ENCODE assay signal across 8 mouse cellular contexts in the genomic region with DNA sequence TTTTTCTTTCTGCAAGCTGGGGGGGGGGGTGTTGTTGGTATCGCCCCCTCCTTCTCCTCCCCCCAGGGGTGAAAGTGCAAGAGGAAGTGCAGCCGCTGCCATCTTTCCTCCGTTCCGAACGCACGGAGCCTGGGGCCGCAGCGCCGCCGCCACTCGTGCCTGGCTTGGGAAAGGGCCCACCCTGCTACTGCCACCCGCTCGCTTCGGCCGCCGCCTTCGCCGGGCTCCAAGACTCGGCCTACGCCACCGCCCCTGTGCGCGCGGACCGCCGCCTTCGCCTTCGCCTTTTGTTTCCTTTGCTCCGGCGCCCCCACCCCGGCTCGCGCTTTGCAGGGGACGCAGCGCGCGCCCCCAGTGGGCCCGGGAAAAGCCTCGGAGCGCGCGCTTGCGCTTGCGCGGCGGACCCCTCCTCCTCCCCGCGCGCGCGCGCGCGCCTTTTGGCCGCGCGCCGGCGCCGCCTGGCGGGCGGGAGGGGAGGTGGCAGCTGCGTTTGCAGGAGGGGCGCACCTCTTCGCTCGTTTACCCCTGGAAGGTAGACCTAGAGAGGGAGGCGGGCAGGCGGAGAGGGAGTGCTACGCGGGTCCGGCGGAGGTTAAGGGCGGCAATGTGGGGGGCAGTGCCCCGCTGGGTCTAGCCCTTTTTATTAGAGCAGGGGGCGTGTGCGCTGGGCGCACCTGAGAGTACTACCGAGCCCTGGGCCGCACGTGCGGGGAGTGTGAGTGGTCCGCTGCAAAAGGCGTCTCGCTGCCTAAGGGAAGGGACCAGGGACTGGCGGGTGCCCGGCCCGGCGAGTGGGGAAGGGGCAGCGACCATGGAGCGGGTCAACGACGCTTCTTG. TPM values are rescaled to one million over a fixed set of nuclear protein-coding genes. Genes with fewer than 3 reads are reported as not detected.
DNase-seq lines count a peak whose midpoint lies in the region; ATAC-seq and TF ChIP-seq lines count a peak whose summit lies in the region.

No protein-coding gene starts in this region.

- peak; percentile 93 for DNase-seq in MEL (ENCODE audit: low read depth, low spot score)
- DNase-seq in cerebellum, adult 11 months = peak; percentile 84
- peak; percentile 82 to 92 for DNase-seq in layer of hippocampus, postnatal 10 days (ENCODE audit: low spot score in 2 of 2)
- peak; percentile 91 for DNase-seq in lung, postnatal 10 days
- peak; percentile 78 for DNase-seq in ovary, postnatal 14 days (ENCODE audit: low spot score)
- peak; percentile 88 to 89 for DNase-seq in thymus, postnatal 10 days (ENCODE audit: low spot score in 2 of 2)

- peaks cover 4 to 27% of the 10 kb centered on the region in 2 experiments for H3K36me3 ChIP-seq in MEL (ENCODE audit: control insufficient read depth in 1 of 2, insufficient read depth in 2 of 2, low read length in 2 of 2)
- H3K36me3 ChIP-seq in forebrain, embryonic 15.5 days = peaks cover 11% of the 10 kb centered on the region

- no peaks in the 10 kb centered on the region for H3K27me3 ChIP-seq in MEL (ENCODE audit: control insufficient read depth in 1 of 2, insufficient read depth in 2 of 2, low read length in 2 of 2)
- H3K27me3 ChIP-seq in forebrain, embryonic 15.5 days = no peaks in the 10 kb centered on the region

- H3K4me1 ChIP-seq in MEL (ENCODE audit: control insufficient read depth in 1 of 2, insufficient read depth in 2 of 2, low read length in 2 of 2) = peaks cover 3 to 39% of the 10 kb centered on the region in 2 experiments
- H3K4me1 ChIP-seq in forebrain, embryonic 15.5 days = peaks cover 40% of the 10 kb centered on the region

- H3K27ac ChIP-seq in MEL (ENCODE audit: control insufficient read depth, low read depth, low read length) = peak overlapping the region; percentile 89
- peak overlapping the region; percentile 100 for H3K27ac ChIP-seq in forebrain, embryonic 15.5 days (replicated peaks)

- H3K4me3 ChIP-seq in MEL (ENCODE audit: control insufficient read depth in 1 of 2, insufficient read depth in 1 of 2, low read depth in 2 of 2, low read length in 2 of 2) = peak overlapping the region; percentile 77 to 90
- H3K4me3 ChIP-seq in forebrain, embryonic 15.5 days = peak overlapping the region; percentile 75

- peak overlapping the region; percentile 93 for H3K4me2 ChIP-seq in forebrain, embryonic 15.5 days (replicated peaks)

- WGBS in forebrain, embryonic 15.5 days = under 1% methylated on average over 89 of the region's 92 CpGs

- TF ChIP-seq EP300 in MEL (IDR thresholded peaks at IDR 0.05; ENCODE audit: low read depth in 1 of 2, low read length in 2 of 2) = peak in 1 of 2 experiments; percentile 39; a peak in 1 of 4 replicates

- H3K9me3 ChIP-seq in MEL (replicated peaks; ENCODE audit: insufficient read depth, low read length) = no peaks in the 10 kb centered on the region
- no peaks in the 10 kb centered on the region for H3K9me3 ChIP-seq in forebrain, embryonic 15.5 days

- peak; percentile 66 to 94 (median 86); a peak in 5 of 6 replicates for TF ChIP-seq CTCF in MEL (IDR thresholded peaks at IDR 0.05 in 2 of 3, conservative IDR thresholded peaks at IDR 0.05 in 1 of 3; ENCODE audit: control insufficient read depth in 1 of 3, insufficient read depth in 1 of 3, low read depth in 2 of 3, low read length in 3 of 3, poor library complexity in 1 of 3, severe bottlenecking in 1 of 3)

- peaks cover 58% of the 10 kb centered on the region for H3K79me2 ChIP-seq in MEL (ENCODE audit: control insufficient read depth, insufficient read depth, low read length, poor library complexity)

- H3K9ac ChIP-seq in MEL (ENCODE audit: control insufficient read depth, low read depth, low read length, poor library complexity, severe bottlenecking) = peak overlapping the region; percentile 98
- peak overlapping the region; percentile 99 for H3K9ac ChIP-seq in forebrain, embryonic 15.5 days (replicated peaks)

- TF ChIP-seq RAD21 in MEL (IDR thresholded peaks at IDR 0.05; ENCODE audit: low read depth, low read length) = peak; percentile 14

- ATAC-seq in forebrain, embryonic 15.5 days (replicated peaks) = peak; percentile 66
- ATAC-seq in hematopoietic stem cell, adult 5-6 weeks (replicated peaks in 1 of 2; ENCODE audit: insufficient read depth in 1 of 2, low FRiP score in 2 of 2, low TSS enrichment in 1 of 2, low read depth in 1 of 2, poor library complexity in 2 of 2, severe bottlenecking in 2 of 2) = peak; percentile 19 to 23

- TF ChIP-seq POLR2A in MEL (IDR thresholded peaks at IDR 0.05; ENCODE audit: control insufficient read depth in 1 of 2, insufficient read depth in 1 of 2, low read depth in 1 of 2, low read length in 2 of 2, poor library complexity in 1 of 2) = peak; percentile 79 to 85

TF ChIP-seq in MEL, 35 proteins besides CTCF, POLR2A, EP300 and RAD21:
- no peak for TF ChIP-seq USF2 (IDR thresholded peaks at IDR 0.05; ENCODE audit: borderline replicate concordance in 1 of 2, insufficient read depth in 1 of 2, low read depth in 1 of 2, low read length in 2 of 2)
- peak; percentile 86 for TF ChIP-seq NRF1 (IDR thresholded peaks at IDR 0.05; ENCODE audit: insufficient read depth, low read depth, low read length, poor library complexity, severe bottlenecking)
- peak; percentile 76; the same call in 1 of the 2 replicates for TF ChIP-seq NELFE (IDR thresholded peaks at IDR 0.05; ENCODE audit: low read depth, low read length)
- TF ChIP-seq SIN3A (IDR thresholded peaks at IDR 0.05; ENCODE audit: low read length) = peak; percentile 64
- no peak for TF ChIP-seq POLR2AphosphoS5 (IDR thresholded peaks at IDR 0.05; ENCODE audit: borderline replicate concordance, low read depth, low read length)
- TF ChIP-seq CHD2 (IDR thresholded peaks at IDR 0.05; ENCODE audit: low read length) = no peak
- TF ChIP-seq CHD1 (IDR thresholded peaks at IDR 0.05; ENCODE audit: low read depth, low read length) = 0 out of 2 replicates have a peak, but pooled peaks have one; percentile 30
- peak; percentile 84 for TF ChIP-seq ZNF384 (IDR thresholded peaks at IDR 0.05; ENCODE audit: low read depth, low read length)
- TF ChIP-seq ZC3H11A (IDR thresholded peaks at IDR 0.05; ENCODE audit: low read depth, low read length) = no peak
- peak; percentile 36; the same call in 1 of the 2 replicates for TF ChIP-seq TBP (IDR thresholded peaks at IDR 0.05; ENCODE audit: low read depth, low read length)
- TF ChIP-seq ZKSCAN1 (IDR thresholded peaks at IDR 0.05; ENCODE audit: low read depth, low read length) = no peak
- peak; percentile 85; the same call in 1 of the 2 replicates for TF ChIP-seq E2F4 (IDR thresholded peaks at IDR 0.05; ENCODE audit: borderline replicate concordance, low read depth, low read length)
- TF ChIP-seq BHLHE40 (IDR thresholded peaks at IDR 0.05; ENCODE audit: borderline replicate concordance, low read depth, low read length) = peak; percentile 77; the same call in 1 of the 2 replicates
- TF ChIP-seq ETS1 (IDR thresholded peaks at IDR 0.05; ENCODE audit: low read depth, low read length) = 0 out of 2 replicates have a peak, but pooled peaks have one; percentile 25
- peak; percentile 78; the same call in 1 of the 2 replicates for TF ChIP-seq ZMIZ1 (IDR thresholded peaks at IDR 0.05; ENCODE audit: low read depth, low read length)
- TF ChIP-seq MYB (IDR thresholded peaks at IDR 0.05; ENCODE audit: low read depth, low read length) = no peak
- peak; percentile 71 for TF ChIP-seq POLR2AphosphoS2 (IDR thresholded peaks at IDR 0.05; ENCODE audit: low read length)
- TF ChIP-seq MAX (IDR thresholded peaks at IDR 0.05; ENCODE audit: low read length) = peak; percentile 63
- peak; percentile 79 for TF ChIP-seq HCFC1 (IDR thresholded peaks at IDR 0.05; ENCODE audit: low read depth, low read length)
- TF ChIP-seq MYC (IDR thresholded peaks at IDR 0.05; ENCODE audit: low read depth, low read length) = peak; percentile 54; the same call in 1 of the 2 replicates
- no peak for TF ChIP-seq RCOR1 (IDR thresholded peaks at IDR 0.05; ENCODE audit: low read depth, low read length)
- TF ChIP-seq MXI1 (IDR thresholded peaks at IDR 0.05; ENCODE audit: low read depth, low read length) = peak; percentile 88
- peak; percentile 98 for TF ChIP-seq MAZ (IDR thresholded peaks at IDR 0.05; ENCODE audit: low read depth, low read length)
- peak; percentile 61 for TF ChIP-seq SMC3 (IDR thresholded peaks at IDR 0.05; ENCODE audit: low read depth, low read length)
- peak; percentile 47; the same call in 1 of the 2 replicates for TF ChIP-seq TCF12 (IDR thresholded peaks at IDR 0.05; ENCODE audit: low read depth, low read length)

RNA-seq across cellular contexts. Expression of gene Patz1, which starts 1.3 kb away (rescaled TPM):
- total RNA-seq in MEL (2012; rRNA removed) = 52.0 and 63.1 TPM in 2 replicates
- 10 to 100 TPM in 1 of 2 experiments, not detected in 1; 63.5 TPM for polyA plus RNA-seq in MEL (2012; ENCODE audit: insufficient read depth in 1 of 2, insufficient read length in 2 of 2, low read depth in 1 of 2, low replicate concordance in 2 of 2, missing spikeins in 1 of 2)
- 63.5 and 66.2 TPM in 2 replicates for polyA plus RNA-seq in forebrain, embryonic 15.5 days (2015; fragmentation: Nextera tagmentation; extraction: Ambion mirVana)
- total RNA-seq in hematopoietic stem cell, adult 5-6 weeks (2017) = 81.0 and 84.7 TPM in 2 replicates
- total RNA-seq in layer of hippocampus, postnatal 10 days (2021) = 10 to 100 TPM; 54.0 to 57.7 TPM

RNA-seq across cellular contexts. Expression of gene Drg1, which starts 23.8 kb away (rescaled TPM):
- 204 and 212 TPM in 2 replicates for total RNA-seq in MEL (2012; rRNA removed)
- 1,000 to 10,000 TPM in 1 of 2 experiments, 100 to 1,000 TPM in 1; 161 to 1,664 TPM for polyA plus RNA-seq in MEL (2012; ENCODE audit: insufficient read depth in 1 of 2, insufficient read length in 2 of 2, low read depth in 1 of 2, low replicate concordance in 2 of 2, missing spikeins in 1 of 2)
- polyA plus RNA-seq in forebrain, embryonic 15.5 days (2015; fragmentation: Nextera tagmentation; extraction: Ambion mirVana) = 249 and 257 TPM in 2 replicates
- 143 and 247 TPM in 2 replicates for total RNA-seq in hematopoietic stem cell, adult 5-6 weeks (2017)
- 10 to 100 TPM; 94.5 to 98.3 TPM for total RNA-seq in layer of hippocampus, postnatal 10 days (2021)

RNA-seq across cellular contexts. Expression of gene Pik3ip1, which starts 40.2 kb away (rescaled TPM):
- total RNA-seq in MEL (2012; rRNA removed) = 0.88 and 1.7 TPM in 2 replicates
- polyA plus RNA-seq in MEL (2012; ENCODE audit: insufficient read depth in 1 of 2, insufficient read length in 2 of 2, low read depth in 1 of 2, low replicate concordance in 2 of 2, missing spikeins in 1 of 2) = 1 to 10 TPM in 1 of 2 experiments, not detected in 1; 2.7 TPM
- 34.4 and 36.6 TPM in 2 replicates for polyA plus RNA-seq in forebrain, embryonic 15.5 days (2015; fragmentation: Nextera tagmentation; extraction: Ambion mirVana)
- 89.8 and 116 TPM in 2 replicates for total RNA-seq in hematopoietic stem cell, adult 5-6 weeks (2017)
- total RNA-seq in layer of hippocampus, postnatal 10 days (2021) = 10 to 100 TPM; 27.0 to 27.4 TPM

Comparison
In these comparisons a context has a peak if more than half of its experiments do, and no peak if none do; other contexts are left out.
1. Peak in every context shown above with its lines: DNase-seq, ATAC-seq, H3K4me3 ChIP-seq and H3K27ac ChIP-seq.
2. RNA of gene Pik3ip1, which starts 40.2 kb away (total RNA-seq): 89.8 to 116 TPM in hematopoietic stem cell, adult 5-6 weeks and 27.0 to 27.4 TPM in layer of hippocampus, postnatal 10 days; 0.88 to 1.7 TPM in MEL; every median in the first group is over 10 times any median in the second.